Mouse (Mus musculus): Measurements from ENCODE around the gene Dusp10.

Dusp10 gene

GRCm38 (mm10) chr1:184053711-184054110, 40.6 kb downstream of the Dusp10 start:
- no peak for DNase-seq (ENCODE audit: low spot score in 2 of 2)

- DNase-seq (ENCODE audit: low spot score in 2 of 2) = no peak
Measured at GRCm38 (mm10) chr1:184054176-184054575, 41.1 kb downstream of the Dusp10 start.

GRCm38 (mm10) chr1:184058206-184058605, 45.1 kb downstream of the Dusp10 start:
- no peak for DNase-seq (ENCODE audit: low spot score in 2 of 2)

- DNase-seq (ENCODE audit: low spot score in 2 of 2) = no peak
Measured at GRCm38 (mm10) chr1:184059814-184060213, 46.7 kb downstream of the Dusp10 start.

- DNase-seq (ENCODE audit: low spot score in 2 of 2) = no peak
Measured at GRCm38 (mm10) chr1:184060381-184060780, 47.3 kb downstream of the Dusp10 start.

GRCm38 (mm10) chr1:184060828-184061734, 48.0 kb downstream of the Dusp10 start:
- DNase-seq (ENCODE audit: low spot score in 2 of 2) = no peak

GRCm38 (mm10) chr1:184061901-184062300, 48.8 kb downstream of the Dusp10 start:
- DNase-seq (ENCODE audit: low spot score in 2 of 2) = no peak

GRCm38 (mm10) chr1:184064306-184064705, 51.2 kb downstream of the Dusp10 start:
- DNase-seq (ENCODE audit: low spot score in 2 of 2) = no peak

- DNase-seq (ENCODE audit: low spot score in 2 of 2) = no peak
Measured at GRCm38 (mm10) chr1:184065589-184066361, 52.7 kb downstream of the Dusp10 start.

- DNase-seq (ENCODE audit: low spot score in 2 of 2) = no peak
Measured at GRCm38 (mm10) chr1:184066460-184067287, 53.6 kb downstream of the Dusp10 start.

- DNase-seq (ENCODE audit: low spot score in 2 of 2) = no peak
Measured at GRCm38 (mm10) chr1:184067704-184068558, 54.8 kb downstream of the Dusp10 start.

GRCm38 (mm10) chr1:184068971-184069370, 55.9 kb downstream of the Dusp10 start:
- no peak for DNase-seq (ENCODE audit: low spot score in 2 of 2)

- DNase-seq (ENCODE audit: low spot score in 2 of 2) = no peak
Measured at GRCm38 (mm10) chr1:184076065-184076464, 63.0 kb downstream of the Dusp10 start.

GRCm38 (mm10) chr1:184076756-184077155, 63.7 kb downstream of the Dusp10 start:
- DNase-seq (ENCODE audit: low spot score in 2 of 2) = no peak

GRCm38 (mm10) chr1:184079304-184079703, 66.2 kb downstream of the Dusp10 start:
- no peak for DNase-seq (ENCODE audit: low spot score in 2 of 2)

GRCm38 (mm10) chr1:184082661-184083060, 69.6 kb downstream of the Dusp10 start:
- no peak for DNase-seq (ENCODE audit: low spot score in 2 of 2)

GRCm38 (mm10) chr1:184083166-184083565, 70.1 kb downstream of the Dusp10 start:
- DNase-seq (ENCODE audit: low spot score in 2 of 2) = no peak

GRCm38 (mm10) chr1:184084961-184085360, 71.9 kb downstream of the Dusp10 start:
- no peak for DNase-seq (ENCODE audit: low spot score in 2 of 2)

GRCm38 (mm10) chr1:184090515-184090914, 77.4 kb downstream of the Dusp10 start:
- DNase-seq (ENCODE audit: low spot score in 2 of 2) = no peak

GRCm38 (mm10) chr1:184094914-184095313, 81.8 kb downstream of the Dusp10 start:
- no peak for DNase-seq (ENCODE audit: low spot score in 2 of 2)

GRCm38 (mm10) chr1:184100414-184100813, 87.3 kb downstream of the Dusp10 start:
- DNase-seq (ENCODE audit: low spot score in 2 of 2) = no peak

Data from right cerebral cortex, adult 2 months (tissue).